Mouse (Mus musculus): ENCODE measurements around the gene Cdk2.
A peak's percentile ranks its signal among the peaks of the same experiment; 100 is the strongest.
"Not testable (repeated sequence)": the region's sequence is repeated elsewhere in the genome, so short reads cannot be mapped to it uniquely, and the experiment has no call there.

The Cdk2 gene

DNA sequence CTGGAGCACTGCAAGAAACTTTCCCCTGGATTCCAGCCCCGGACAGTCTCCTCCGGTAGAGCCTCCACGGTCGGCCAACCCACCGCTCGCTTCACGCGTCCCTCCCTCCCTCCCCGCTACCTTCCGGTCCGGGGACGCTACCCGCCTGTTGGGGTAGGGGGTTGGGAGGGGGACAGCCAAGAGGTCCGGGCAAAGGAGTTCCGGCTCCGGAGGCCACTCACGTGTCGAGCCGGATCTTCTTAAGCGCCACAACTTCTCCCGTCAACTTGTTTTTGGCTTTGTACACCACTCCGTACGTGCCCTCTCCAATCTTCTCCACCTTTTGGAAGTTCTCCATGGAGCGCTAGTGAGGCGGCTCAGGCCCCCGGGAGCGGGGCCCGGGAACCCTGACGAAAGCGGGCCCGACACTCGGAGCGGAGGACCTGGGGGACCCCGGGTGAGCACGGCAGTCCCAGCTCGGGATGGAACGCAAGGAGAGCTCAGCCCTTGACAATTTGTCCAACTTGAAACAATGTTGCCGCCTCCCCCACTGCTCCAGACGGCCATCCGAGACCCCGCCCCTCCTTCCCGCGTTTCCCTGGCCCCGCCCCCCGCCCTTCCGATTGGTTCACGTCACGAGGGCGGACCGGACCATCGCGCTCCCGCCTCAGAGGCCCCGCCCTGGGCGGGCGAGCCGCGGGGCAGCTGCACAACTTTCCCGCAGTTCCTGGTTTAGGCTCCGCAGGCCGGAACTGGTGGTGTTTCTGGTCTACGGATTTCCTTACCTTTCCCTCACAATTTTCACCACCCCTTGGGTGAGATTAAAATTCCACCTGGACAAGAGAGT, at the start of gene Cdk2:
Cdk2 (minus strand) TSS at position 541 of the 826 bp plus-strand sequence.
- DNase-seq, result peak; percentile 89 to 90

DNA sequence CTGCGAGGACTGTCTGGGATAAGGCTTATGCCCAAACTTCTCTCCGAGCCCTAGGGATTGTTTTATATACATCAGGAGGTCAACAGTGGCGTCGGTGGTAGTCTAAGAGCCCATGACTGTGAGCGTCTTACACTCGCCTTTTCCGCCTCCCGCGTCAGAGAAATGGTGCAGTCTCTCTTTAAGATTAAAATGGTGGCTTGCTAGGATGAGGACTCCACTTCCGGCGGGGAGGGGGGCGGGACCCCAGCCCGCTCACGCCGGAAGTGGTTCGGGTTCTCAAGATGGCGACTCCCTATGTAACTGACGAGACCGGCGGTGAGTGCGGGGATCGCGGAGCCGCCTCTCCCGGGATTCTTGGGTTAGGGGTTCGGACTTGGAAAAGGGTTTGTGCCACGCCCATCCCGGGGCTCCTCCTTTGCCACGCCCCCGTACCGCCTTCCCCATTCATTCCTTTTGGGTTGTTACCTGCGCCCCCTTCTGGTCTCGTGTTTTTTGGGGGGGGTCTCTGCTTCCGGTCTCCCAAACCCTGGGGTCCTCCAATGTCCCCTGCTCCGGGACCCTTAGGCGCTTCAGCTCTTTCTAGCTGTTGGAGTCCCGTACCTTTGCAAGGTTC, 43.5 kb upstream of the Cdk2 start:
- peak; percentile 72 to 81 for DNase-seq

DNA sequence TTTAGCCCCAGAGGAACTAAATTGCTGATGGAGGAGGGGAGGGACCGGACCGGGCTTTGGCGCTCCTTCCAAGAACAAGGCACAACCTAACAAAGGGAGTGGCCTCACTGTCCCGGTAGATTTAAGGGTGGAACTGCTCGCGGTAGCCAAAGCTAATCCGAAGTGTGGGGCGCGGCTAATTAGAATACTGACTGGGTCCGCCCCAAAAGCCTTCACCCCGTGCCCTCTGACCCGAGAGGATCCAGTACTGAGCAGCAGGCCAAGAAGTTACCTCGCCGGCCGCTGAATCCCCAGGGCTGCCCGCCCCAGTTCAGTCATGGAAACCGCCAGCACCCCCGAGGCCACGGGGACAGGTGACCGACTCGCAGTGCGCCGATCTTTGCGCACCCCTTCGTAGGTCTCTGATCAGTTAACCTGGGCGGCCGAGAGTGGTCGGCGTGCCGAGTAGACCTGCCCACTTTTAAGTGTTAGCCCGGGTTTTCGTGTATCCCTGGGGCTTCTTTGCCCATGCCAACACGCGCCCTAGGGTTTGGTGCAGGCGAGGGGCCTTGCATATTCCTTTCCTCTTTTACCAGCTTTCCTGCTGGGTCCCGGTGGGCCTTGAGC, 42.9 kb upstream of the Cdk2 start, which contains the start of gene Pym1:
Pym1 (plus strand) TSS at position 244 of the 606 bp plus-strand sequence.
- peak; percentile 61 to 66 for DNase-seq

DNA sequence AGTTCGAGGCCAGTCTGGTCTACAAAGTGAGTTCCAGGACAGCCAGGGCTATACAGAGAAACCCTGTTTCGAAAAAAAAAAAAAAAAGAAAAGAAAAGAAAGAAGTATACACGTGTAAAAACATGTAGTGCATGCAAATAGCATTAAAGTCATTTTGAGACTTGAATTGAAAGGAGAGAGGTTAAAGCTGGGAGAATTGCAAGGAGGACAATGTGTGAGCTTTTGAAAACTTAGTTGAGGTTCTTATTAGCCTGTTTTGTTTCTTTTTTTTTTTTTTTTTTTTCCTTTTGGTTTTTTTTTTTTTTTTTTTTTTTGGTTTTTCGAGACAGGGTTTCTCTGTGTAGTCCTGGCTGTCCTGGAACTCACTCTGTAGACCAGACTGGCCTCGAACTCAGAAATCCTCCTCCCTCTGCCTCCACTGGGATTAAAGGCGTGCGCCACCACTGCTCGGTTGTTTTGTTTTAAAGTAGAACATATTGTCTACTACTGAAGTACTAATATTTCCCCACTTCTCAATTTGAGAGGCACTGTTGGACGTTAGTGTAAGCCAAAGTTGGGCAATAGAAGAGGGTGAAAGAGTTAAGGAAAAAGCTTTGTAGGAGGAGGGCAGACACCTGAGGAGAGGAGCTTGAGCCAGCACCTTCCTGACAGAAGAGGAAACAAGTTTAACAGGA, 42.3 kb upstream of the Cdk2 start:
- DNase-seq, result no peak

DNA sequence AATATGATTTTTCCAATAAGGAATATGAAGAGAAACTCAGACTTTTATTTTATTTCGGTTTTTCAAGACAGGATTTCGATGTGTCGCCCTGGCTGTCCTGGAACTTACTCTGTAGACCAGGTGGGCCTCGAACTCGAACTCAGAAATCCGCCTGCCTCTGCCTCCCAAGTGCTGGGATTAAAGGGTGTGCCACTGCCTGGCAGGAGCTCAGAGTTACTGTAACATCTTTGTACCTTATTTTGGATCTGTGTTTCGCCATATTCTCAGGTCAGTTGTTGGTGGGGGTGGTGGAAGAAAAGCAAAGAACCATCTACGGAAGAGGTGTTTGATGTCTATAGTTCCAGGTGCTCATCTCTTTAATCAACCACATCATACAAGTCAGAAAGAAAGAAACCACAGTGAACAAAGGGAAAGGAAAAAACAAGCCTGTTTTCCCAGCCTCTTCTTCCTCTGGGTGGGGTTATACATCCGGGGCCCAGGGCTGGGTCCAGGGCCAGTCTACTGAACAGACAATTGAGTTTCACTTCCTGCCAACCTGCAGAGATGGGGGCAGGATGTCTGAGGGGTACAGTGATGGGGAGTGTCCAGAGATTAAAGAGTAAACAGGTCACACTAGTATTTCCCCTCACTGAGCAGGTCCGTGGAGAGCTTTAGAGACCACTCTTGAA, 41.2 kb upstream of the Cdk2 start:
- DNase-seq, result no peak

DNA sequence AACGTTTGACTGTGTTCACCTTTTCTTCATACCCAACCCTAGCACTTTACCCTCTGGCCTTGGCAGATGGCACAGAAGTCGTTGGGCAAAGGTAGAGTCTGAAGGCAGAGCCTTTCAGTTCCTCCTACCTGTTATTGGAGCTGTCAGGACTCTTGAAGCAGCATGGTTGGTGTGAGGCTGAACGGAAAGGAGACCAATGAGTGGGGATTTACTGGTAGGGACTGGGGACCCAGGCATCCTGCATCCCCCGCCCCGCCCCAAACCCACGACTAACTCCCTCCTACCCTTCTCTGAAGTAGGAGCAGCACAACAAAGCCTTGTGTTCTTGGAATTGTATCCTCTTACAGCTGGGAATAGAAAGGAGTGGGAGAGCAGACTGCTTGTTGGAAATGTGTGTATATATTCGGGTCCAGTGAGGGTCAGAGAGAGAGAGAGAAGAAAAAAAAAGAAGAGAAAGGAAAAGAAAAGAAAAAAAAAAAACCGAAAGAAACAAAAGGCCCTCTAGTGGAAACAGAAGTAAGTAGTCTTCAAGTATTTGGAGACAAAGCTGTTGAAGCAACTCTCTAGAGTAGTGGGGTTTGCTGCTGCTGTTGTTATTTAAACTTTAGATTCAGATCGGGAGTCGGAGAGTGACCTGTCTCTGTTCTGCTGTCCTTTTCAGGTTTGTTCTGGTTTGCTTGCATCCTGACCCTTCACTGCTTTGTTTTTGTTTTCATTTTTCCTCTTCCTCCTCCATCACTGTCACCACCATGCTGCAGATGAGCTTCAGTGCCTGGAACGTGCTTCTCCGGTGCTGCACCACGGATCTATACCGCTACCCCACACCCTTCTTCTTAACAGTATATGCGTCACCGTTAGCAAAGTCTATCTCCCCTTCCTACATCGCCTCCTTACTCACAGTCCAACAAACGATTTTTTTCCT, 40.1 kb upstream of the Cdk2 start, which contains the start of gene Dgka:
Dgka (minus strand) TSS at position 176 of the 922 bp plus-strand sequence.
- no peak for DNase-seq

DNA sequence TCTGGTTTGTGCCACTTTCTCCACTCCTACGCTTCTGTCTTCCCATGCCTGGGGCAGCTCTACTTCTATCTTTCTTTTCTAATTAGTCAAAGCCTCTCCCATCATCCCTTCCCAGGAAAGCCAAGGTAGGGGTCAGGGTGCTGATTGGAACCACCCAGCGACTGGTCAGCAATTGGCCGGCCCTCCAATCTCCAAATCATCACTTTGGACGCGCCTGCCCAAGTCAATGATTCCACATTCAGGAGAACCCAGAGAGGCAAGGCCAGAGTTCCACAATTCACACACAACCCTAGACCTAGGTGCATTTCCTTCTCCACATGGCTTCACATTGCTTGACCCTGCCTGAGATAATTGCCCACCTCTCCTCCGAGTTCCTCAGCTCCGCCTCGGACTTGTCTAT, 39.4 kb upstream of the Cdk2 start:
- no peak for DNase-seq

DNA sequence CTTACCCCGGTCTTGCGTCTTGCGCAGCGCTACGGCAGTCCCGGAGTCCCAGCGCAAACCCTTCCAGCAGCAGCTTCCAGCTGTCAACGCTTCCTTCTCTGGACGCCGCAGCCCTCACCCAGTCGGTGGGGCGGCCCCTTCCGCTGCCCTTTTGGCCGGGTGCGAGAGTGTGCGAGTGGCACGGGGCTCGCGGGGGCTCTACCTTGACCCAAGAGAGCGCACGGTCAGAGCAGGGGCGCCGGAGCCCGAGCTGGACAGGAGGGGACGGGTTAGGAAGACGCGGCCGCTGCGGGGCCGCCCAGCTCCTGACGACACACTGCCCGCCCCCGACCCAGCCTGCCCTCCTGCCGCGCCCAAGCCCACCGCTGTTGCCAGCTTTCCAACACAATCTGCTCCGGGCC, 39.0 kb upstream of the Cdk2 start:
- peak; percentile 34 to 59 for DNase-seq

DNA sequence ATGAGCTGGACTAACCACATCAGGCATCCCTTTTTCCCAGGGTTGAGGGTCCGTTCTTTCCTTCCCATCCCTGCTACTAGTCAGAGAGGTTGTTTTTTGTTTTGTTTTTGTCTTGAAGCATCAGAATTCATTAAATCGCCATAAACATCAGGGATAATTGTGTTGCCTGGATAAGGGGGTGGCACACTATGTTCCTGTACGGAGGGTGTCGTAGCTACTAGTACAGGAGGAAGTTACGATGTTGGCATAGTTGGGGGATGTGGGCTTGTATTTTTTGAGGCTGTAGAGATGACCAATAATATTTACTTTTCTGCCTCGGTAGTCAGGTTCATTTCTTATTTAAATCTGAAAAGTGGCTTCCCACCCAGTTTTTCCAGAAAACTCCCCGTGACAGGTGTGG, 38.4 kb upstream of the Cdk2 start:
- no peak for DNase-seq

DNA sequence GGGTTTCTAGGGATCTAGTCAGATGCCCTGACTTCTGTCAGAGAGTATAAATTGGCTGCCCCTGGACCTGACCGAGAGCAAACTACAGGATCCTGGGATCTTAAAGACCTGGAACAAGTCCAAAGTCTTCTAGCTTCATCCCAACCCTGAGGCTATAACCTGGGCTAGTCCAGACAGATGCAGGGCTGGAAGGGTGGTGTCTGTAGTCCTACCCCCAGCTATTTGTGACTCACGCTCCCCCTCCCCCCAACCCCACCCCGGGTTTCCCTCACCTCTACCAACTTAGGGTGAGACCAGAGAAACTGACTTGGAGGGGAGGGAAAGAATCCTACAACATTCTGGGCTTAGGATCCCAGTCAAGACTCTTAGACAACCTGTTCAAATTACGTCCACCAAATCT, 37.8 kb upstream of the Cdk2 start:
- no peak for DNase-seq

DNA sequence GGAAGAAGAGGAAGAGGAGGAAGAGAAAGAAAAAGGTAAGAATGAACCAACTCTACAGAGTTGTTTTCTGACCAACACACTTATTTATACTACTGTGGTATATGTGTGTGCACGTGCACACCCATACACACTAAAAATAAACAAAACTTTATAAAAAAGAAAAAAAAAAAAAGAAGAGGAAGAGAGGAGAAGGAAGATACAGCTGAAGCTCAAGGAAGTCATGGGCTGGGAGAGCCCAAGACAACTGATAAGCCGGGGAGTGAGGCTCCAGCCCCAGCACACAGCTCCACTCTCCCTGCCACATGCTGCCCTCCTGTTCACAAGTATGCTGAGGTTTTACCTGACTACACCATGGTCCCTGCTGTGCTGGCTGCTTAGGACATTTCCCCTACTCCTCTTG, 35.5 kb upstream of the Cdk2 start:
- no peak for DNase-seq

DNA sequence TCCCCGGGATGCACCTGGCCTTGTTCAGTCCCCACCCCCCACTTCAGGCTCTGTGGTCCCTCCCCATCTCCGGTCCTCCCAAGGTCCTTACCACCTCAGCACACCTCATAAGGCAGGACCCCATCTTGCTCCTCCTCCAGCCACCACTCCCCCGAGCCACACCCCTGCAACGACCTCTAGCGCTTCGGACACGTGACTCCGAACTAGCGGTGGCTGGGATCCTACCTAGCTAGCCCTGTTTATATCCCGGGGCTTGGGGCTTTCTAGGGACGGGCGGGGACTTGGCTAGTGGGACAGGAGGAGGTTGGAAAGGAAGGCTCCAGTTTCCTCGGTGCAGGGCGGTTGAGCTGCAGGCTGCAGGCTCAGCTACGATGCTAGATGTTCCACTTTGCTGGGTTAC, 32.6 kb upstream of the Cdk2 start:
- no peak for DNase-seq

DNA sequence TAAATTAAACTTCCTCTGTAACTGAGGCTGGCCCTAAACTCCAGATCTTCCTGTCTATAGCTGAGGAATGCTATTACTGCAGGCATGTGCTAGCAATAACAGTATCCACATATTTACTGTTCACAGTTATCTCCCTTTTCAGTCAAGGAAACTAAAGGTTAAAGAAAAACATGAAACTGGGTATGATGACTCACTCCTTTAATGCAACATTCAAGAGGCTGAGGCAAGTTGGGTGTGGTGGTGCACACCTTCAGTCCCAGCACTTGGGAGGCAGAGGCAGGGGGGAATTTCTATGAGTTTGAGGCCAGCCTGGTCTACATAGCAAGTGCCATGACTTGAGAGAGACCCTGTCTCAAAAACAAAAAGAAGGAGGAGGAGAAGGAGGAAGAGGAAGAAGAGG, 27.2 kb upstream of the Cdk2 start:
- no peak for DNase-seq

DNA sequence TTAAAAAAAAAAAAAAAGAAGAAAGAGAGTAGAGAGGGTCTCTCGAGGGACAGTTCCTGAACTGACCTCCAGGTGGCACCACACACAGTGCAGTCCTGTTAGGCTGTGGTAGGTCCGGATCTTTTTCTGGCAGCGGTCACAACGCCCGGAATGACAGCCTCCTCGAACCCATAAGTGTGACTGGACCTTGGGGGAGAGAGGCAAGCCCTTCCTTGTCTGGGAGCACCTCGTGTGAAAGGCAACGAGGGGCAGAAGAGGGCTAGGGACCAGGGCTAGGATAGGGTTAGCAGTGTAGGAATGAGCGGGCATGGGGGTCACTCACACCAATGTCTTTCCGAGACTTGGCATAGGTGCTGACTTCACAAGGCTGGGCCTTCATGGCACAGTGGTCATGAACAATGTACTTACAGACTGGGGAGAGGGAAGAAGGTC, 26.2 kb upstream of the Cdk2 start:
- DNase-seq, result peak; percentile 75 to 76

DNA sequence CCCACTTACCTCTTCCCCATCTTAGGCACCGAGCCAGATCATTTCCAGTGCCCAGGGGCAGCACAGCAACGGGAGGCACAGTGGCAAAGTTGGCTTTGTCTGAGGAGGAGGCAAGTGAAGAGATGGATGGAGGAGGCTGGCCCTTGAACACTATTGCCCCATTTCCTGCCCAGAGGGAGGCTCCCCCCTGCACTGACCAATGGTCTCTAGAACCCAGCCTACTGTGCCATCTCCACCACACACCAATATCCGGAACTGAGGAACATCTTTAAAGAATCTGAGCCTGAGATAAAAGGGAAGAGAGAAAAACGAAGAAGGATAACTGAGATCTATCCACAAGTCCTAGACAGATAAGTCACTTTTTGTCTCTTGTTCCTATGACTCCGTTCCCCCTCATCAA, 23.2 kb upstream of the Cdk2 start:
- DNase-seq, result no peak

DNA sequence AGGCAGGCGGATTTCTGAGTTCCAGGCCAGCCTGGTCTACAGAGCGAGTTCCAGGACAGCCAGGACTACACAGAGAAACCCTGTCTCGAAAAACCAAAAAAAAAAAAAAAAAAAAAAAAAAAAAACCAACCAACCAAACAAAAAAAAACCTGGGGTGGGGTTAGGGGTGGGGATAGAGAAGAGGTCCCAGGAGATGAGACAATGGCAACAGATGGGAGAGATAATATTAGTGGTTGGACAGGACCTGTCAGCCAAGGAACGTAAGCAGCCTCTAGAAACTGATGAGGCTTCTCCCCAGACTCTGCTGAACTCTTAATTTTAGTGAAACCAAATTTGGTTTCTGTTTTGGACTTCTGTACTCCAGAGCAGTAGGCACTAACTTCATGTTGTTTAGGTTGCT, 20.6 kb upstream of the Cdk2 start:
- not testable (repeated sequence) for DNase-seq

DNA sequence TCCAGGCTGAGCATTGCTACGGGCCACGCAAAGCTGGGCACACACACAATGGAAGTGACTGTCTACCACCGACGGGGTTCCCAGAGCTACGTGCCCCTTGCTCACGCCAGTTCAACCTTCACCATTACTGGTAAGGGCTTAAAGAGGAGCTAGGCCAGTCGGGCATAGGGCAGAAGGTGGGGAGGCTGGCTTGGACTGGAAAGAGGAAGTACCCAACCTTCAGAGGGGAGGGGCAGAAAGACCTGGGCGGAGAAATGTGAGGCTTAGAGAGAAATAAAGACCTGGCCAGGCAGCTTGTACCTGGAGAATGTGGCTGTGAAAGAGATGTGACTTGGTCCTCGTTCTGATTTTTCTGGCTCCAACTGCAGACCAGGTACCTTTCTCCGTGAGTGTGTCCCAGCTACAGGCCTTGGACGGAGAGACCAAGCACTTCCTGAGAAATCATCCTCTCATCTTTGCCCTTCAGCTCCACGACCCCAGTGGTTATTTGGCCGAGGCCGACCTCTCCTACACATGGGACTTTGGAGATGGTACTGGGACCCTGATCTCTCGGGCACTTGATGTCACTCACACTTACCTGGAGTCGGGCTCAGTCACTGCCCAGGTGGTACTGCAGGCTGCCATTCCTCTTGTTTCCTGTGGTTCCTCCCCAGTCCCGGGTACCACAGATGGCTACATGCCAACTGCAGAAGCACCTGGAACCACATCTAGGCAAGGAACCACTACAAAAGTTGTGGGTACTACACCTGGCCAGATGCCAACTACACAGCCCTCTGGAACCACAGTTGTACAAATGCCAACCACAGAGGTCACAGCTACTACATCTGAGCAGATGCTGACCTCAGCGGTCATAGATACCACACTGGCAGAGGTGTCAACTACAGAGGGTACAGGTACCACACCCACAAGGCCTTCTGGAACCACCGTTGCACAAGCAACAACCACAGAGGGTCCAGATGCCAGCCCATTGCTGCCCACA, 11.0 kb upstream of the Cdk2 start:
- no peak for DNase-seq

DNA sequence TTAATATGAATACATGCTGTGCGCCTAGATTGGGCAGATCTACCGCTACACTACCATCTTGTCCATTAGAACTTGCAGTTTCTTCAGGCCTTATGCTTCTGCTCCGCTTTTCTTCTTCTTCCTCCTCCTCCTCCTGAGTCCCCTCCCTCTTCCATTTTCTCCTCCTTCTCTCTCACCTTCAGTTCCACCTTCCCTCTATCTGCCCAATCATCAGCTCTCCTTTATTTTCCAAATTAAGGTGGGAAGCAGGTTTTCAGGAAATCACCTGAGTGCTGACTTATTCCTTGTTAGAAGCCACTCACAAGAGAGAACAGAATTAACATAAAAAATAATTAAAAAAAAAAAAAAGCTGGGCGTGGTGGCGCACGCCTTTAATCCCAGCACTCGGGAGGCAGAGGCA, 6.5 kb upstream of the Cdk2 start:
- DNase-seq, result not testable (repeated sequence)

DNA sequence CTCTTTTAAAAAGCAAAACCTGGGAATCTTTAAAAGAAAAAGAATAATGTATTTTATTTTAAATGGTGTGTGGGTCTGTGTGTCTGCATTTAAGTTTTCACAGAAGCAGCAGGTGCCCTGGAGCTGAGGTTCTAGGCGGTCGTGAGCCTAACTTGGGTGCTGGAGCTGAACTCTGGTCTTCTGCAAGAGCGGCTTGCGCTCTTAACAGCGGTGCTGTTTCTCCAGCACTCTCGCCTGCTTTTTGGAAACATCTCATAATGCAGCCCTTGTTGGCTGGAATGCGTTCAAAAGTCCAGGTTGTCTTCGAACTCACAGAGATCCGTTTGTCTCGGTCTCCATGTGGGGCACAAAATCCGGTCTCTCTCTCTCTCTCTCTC, 474 bp upstream of the Cdk2 start:
- no peak for DNase-seq

DNA sequence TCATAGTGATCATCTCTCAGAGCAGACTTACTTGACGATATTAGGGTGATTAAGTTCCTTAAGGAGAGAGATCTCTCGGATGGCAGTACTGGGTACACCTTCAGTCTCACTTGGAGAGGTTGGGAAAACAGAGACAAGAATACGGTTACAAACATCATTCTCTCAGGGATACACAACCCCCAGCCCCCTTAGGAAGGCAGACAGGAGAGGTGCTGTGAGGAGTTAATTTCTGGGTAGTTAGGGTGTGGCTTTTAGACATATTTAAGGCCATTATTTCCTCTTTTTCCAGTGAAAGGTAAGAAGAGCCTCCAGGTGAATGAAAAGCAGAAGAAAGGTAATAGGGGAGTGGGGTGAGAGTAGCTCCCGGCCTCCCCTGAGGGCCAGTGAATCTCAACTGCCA, 936 bp downstream of the Cdk2 start, which contains the start of gene Pmel:
Pmel (plus strand) TSS at position 301 of the 400 bp plus-strand sequence.
- no peak for DNase-seq
